Mouse (Mus musculus): ENCODE measurements around the gene Diaph3.

DNA sequence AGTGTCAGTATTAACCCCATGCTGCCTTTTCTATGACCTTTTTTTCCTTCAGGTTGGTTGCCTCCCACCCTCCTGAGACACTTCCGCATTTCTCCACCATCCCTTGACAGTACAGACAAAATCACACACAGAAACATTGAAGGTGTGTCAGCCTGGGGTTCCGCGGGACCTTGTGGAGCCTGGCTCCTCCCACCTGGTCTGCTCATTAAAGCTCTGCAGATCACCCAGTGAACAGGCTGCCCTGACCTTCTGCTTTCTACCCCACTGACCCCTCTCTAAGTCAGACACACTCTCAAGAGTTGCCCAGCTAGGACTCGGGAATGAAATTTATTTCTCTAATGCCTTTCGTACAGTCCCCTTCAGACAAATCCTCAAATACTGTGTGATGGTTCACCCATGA, 500.9 kb downstream of the Diaph3 start:
- TF ChIP-seq CTCF (IDR thresholded peaks at IDR 0.05; ENCODE audit: extremely low read depth, insufficient read depth, insufficient read length, insufficient replicate concordance), result no peak
- TF ChIP-seq POLR2A (IDR thresholded peaks at IDR 0.05; ENCODE audit: low read depth, low read length), result no peak
